Mouse (Mus musculus) stomach, embryonic 15.5 days (tissue): ENCODE data around the gene Hoxb8. TPM values are rescaled to one million over a fixed set of nuclear protein-coding genes. Genes with fewer than 3 reads are reported as not detected.

Experiments used
- ATAC-seq: fragments of 200-750 bp; cut with Nextera tagmentation; 2 replicates; pipeline ENCODE4 v1.8.0; 2017; ENCODE audit warnings: low read depth, moderate number of reproducible peaks, moderate TSS enrichment; ENCODE audit not compliant: insufficient read depth, low FRiP score
- H3K27ac ChIP-seq: fragments of 300-500 bp; sonication (generic); 2 replicates; pipeline ENCODE4 v1.5.1; 2015; ENCODE audit warnings: mild to moderate bottlenecking, inconsistent platforms
- H3K27me3 ChIP-seq: fragments of 300-500 bp; sonication (generic); replicated peaks from 2 replicates; pipeline ENCODE4 v1.6.1; 2015; ENCODE audit warnings: inconsistent platforms
- H3K36me3 ChIP-seq: fragments of 300-500 bp; sonication (generic); 2 replicates; pipeline ENCODE4 v1.6.1; 2015; ENCODE audit warnings: inconsistent platforms
- H3K4me1 ChIP-seq: fragments of 300-500 bp; sonication (generic); 2 replicates; pipeline ENCODE4 v1.6.1; 2015; ENCODE audit warnings: inconsistent platforms
- H3K4me2 ChIP-seq: fragments of 300-500 bp; sonication (generic); 2 replicates; pipeline ENCODE4 v1.6.1; 2015; ENCODE audit warnings: mild to moderate bottlenecking, inconsistent platforms
- H3K4me3 ChIP-seq: fragments of 300-500 bp; sonication (generic); replicated peaks from 2 replicates; pipeline ENCODE4 v1.5.1; 2015; ENCODE audit warnings: inconsistent platforms
- H3K9ac ChIP-seq: fragments of 300-500 bp; sonication (generic); 2 replicates; pipeline ENCODE4 v1.6.1; 2015; ENCODE audit warnings: inconsistent platforms
- H3K9me3 ChIP-seq: fragments of 300-500 bp; sonication (generic); 2 replicates; pipeline ENCODE4 v1.6.1; 2016; ENCODE audit warnings: inconsistent platforms
- WGBS: fragments of 180-500 bp; shearing (Covaris S2); methylation state at CpG from one replicate; pipeline ENCODE4 v1.1.7; 2015; 5-methylcytosine and 5-hydroxymethylcytosine counted together
- polyA plus RNA-seq: library from polyadenylated mRNA; unstranded; fragments of >200 nt; fragmentation: Nextera tagmentation; extraction: Ambion mirVana; gene quantifications from 2 replicates; pipeline ENCODE4 v1.2.1, GENCODE M21; 2015

Hoxb8 gene
- polyA plus RNA-seq, 1 experiment from 2014 or later, result 1.9 TPM

DNA sequence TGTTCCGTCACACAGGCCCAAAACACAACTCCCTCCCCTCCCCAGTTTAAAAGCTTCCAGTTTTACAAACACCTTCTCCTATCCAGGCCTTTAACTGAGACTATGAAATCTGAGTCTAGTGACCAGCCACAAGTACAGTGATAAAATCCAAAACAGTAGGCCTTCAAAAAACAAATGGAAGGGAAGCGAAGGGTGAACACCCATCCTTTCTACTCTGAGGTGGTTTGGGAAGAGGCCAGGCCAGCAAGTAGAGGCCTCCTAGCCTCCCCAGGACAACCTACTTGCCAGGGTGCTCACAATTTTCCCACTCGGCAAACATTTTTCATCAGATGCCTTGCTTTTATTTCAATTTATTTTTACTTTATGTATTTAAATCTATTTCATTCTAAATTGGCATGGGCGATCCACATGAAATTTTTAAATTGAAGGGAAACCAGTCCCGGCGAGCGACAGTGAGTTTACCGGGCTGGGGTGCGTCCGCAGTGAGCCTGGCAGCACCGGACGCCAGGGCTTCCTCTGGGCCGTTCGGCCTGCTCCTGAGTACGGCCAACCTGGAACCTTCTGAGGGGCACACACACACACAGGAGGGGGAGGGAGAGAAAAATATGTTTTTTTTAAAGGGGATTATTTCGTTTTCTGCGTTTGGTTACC is 9.1 kb downstream of the Hoxb8 start:
- no peaks in the 10 kb centered on the region for H3K36me3 ChIP-seq
- H3K4me2 ChIP-seq, result no peak overlapping the region
- 37% methylated on average over 17 of the region's 17 CpGs for WGBS
- no peaks in the 10 kb centered on the region for H3K9me3 ChIP-seq
- no peak overlapping the region for H3K9ac ChIP-seq
- peaks cover 6% of the 10 kb centered on the region for H3K4me1 ChIP-seq
- H3K27me3 ChIP-seq, result peaks cover 80% of the 10 kb centered on the region
- no peak overlapping the region for H3K4me3 ChIP-seq
- no peak for ATAC-seq
- peak overlapping the region; percentile 6; the same call in 1 of the 2 replicates for H3K27ac ChIP-seq

DNA sequence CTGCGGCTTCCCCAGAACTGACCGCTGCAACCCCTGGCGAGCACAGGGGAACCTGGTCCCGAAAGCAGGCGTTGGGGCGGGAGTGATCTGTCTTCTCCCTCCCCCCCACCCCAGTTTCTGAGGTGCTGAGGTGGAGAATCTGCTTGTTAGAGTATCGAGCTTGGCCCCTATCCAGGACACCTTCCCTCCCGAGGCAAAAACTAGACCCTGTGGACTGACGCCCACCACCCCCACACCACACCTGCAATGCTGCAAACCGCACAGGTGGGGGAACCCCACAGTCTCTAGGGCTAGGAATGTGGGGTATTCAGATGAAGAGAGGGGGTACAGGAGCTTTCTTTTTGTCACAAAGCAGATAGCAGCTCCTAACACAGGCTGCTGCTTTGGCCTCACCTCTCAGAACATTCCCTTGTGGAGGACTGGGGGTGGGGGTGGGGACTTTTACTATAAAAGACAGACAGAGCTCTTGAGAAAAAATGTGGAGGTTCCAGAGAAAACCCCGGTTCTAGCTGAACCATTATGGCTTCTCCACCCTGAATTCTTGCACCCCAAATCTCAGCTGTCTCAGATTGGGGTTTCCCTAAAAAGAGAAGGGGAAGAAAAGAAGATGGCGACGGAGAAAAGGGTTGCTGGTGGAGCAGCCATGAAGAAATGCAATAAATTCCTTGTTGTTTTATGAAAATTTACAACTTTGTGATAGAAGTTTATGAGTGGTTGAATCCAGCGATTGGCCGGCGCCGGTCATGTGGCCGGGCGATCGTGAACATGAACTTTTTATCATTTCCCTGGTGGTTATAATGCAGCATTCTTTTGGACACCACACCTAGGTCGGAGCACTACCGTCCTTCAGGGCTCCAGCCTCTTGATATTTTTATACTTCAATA is 10.2 kb downstream of the Hoxb8 start, which contains the start of gene Hoxb6:
Gene Hoxb6 (plus strand): TSS at position 796 of the 884 bp plus-strand sequence.
- no peaks in the 10 kb centered on the region for H3K9me3 ChIP-seq
- H3K4me3 ChIP-seq, result peak within 1 kb of the TSS; percentile 45
- H3K9ac ChIP-seq, result 0 out of 2 replicates have a peak within 1 kb of the TSS, but pooled peaks have one; percentile 12
- 14% methylated on average over 22 of the region's 22 CpGs for WGBS
- peak within 1 kb of the TSS; percentile 51 for H3K4me2 ChIP-seq
- no peak for ATAC-seq
- no peaks in the 10 kb centered on the region for H3K36me3 ChIP-seq
- H3K27ac ChIP-seq, result peak within 1 kb of the TSS; percentile 7
- peaks cover 6% of the 10 kb centered on the region for H3K4me1 ChIP-seq
- H3K27me3 ChIP-seq, result peaks cover 80% of the 10 kb centered on the region

DNA sequence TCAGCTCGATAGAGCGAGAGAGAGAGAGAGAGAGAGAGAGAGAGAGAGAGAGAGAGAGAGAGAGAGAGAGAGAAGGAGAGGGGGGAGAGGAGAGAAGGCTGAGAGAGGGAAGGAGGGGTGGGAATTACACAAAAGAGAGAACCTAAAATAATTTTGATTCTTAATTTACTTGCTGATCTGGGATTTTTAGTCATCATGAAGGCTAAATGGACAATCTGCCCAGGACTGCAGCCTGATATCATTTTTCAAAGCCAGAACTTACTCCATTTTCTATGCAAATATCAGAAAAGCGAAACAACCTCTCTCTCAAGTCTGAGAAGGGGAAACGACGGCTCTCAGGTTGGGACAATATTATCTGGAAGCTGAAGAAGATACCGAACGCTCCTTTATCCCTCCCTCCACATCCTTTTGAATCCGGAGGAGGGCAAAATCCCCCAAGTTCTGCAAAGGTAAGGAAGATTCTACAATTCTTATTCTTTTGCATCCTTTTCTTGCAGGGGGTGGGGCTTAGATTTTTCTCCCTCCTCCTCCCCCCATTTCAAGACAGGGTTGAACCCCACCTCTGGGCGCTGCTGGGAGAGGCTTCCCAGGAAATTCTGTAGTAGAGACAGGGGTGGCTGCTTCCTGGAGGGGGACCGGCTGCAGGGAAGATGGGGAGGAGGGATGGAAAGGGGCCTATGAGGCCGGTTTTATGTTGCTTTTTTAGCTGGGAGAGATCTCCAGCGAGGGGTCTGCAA is 11.0 kb downstream of the Hoxb8 start:
- Histone ChIP-seq H3K27ac (peak overlapping the region; percentile 7), H3K27me3 (peaks cover 80% of the 10 kb centered on the region), H3K4me1 (peaks cover 6% of the 10 kb centered on the region), H3K9me3 (no peaks in the 10 kb centered on the region), H3K36me3 (no peaks in the 10 kb centered on the region), H3K4me3 (peak overlapping the region; percentile 45), H3K9ac (0 out of 2 replicates have a peak overlapping the region, but pooled peaks have one; percentile 12), H3K4me2 (peak overlapping the region; percentile 51)
- ATAC-seq, result no peak
- WGBS, result 19% methylated on average over 12 of the region's 12 CpGs

DNA sequence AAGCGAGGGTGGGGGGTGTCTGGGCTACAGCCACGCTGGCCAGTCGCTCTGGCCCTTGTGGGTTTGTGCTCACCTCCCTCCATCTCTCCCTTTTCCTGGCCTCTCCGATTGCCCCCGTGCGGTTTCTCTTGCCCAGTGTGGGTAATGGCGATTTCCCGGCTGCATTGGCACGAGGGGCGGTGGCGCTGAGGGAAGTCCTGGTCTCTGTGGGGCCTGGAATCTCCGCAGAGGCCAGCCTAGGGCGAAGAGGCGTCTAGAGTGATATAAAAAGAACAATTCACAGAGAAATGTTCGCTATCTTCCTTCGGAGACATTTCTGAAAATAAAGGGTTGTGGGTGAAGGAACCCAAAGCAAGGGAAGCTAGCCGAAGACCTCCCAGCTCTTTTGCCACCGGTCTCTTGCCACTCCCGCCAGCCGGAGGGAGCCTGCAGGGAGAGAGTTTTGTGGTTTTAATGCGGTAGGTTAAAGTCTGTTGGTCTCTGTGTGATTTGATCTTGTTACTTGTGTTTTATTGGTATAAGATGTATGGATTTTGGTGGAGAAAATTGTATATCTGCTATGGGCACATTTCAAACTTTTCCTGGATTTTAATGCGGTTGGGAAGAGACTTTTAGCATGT is 11.7 kb downstream of the Hoxb8 start:
- no peak for ATAC-seq
- H3K4me3 ChIP-seq, result peak overlapping the region; percentile 45
- peak overlapping the region; percentile 51 for H3K4me2 ChIP-seq
- WGBS, result 13% methylated on average over 22 of the region's 22 CpGs
- 0 out of 2 replicates have a peak overlapping the region, but pooled peaks have one; percentile 12 for H3K9ac ChIP-seq
- H3K27ac ChIP-seq, result peak overlapping the region; percentile 7
- peaks cover 78% of the 10 kb centered on the region for H3K27me3 ChIP-seq
- no peaks in the 10 kb centered on the region for H3K36me3 ChIP-seq
- H3K9me3 ChIP-seq, result no peaks in the 10 kb centered on the region
- peaks cover 6% of the 10 kb centered on the region for H3K4me1 ChIP-seq

DNA sequence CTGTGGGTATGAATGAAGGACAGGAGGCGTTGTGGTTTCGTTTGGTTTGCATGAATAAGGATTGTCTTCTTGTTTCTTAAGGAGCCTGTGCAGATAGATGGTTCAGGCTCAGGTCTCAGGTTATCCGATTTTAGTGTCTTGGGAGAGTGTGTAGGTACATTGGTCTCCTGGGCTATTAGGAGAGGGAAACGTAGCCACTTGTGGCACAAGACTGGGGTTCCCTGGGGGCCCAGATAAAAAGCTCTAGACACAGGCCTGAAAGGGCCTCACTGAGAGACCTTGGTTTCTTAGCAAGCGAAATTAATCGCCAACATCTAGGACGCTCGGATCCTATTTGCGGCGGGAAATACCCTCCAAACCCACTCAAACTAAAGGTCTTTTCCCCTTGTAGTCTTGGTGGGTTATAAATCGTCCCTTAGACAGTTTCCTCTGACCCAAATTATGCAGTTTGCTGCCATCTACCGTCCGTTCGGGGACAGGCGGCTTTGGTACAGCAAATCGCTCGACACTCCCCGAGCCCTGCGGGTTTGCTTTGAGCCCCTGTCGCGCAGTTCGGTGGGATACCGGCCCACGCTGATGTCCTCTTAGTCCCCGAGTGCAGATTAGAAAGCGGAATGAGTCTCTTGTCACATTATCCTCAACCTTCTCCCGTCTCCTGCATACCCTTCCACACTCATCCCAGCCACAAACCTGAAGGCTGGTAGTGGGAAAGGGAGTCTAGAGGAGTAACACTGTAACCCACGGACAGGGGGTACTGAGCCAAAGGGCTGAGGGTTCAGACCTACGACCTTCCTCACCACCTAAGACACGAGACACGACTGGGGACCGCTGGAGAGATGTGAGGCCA is 12.8 kb downstream of the Hoxb8 start:
- Histone ChIP-seq H3K27me3 (peaks cover 80% of the 10 kb centered on the region), H3K4me3 (peak overlapping the region; percentile 45), H3K4me1 (peaks cover 6% of the 10 kb centered on the region), H3K9ac (no peak overlapping the region), H3K4me2 (peak overlapping the region; percentile 51), H3K9me3 (no peaks in the 10 kb centered on the region), H3K27ac (no peak overlapping the region), H3K36me3 (no peaks in the 10 kb centered on the region)
- no peak for ATAC-seq
- WGBS, result 2% methylated on average over 32 of the region's 32 CpGs

DNA sequence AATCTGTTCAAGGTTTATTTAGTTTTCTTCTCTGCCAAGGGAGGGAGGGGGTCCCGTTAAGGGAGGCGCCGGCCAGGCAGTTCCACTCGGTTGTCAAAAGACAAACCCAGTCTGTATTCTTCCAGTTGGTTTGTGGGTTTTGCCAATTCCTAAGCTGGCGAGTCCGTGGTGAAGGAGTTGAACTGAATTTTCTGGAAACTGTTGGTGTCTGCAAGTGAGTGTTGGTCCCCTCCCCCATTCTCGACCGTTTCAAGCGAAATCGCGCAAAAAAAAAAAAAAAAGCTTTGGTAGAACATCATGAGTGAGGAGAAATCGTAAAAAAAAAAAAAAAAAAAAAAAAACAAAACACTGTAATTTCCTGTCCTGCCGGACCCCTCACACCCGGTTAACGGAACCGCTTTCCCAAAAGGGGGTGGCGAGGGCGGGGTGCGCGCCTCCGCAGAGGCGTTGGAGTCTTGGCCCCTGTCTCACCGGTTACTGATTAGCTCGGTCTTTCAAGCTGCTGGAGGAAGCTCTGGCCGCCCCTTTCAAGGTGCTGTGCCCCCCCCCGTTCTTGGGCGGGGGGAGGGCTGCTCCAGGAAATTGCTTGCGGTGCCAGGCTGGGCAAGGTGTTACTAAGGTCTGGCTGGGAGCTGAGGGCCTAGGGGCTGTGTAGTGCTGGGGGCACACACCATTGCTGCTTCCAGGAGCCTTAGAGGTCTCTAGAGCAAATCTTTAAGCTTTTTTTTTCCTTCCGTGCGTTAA is 13.6 kb downstream of the Hoxb8 start:
- Histone ChIP-seq H3K4me2 (peak overlapping the region; percentile 51), H3K27me3 (peaks cover 80% of the 10 kb centered on the region), H3K27ac (peak overlapping the region; percentile 31; the same call in 1 of the 2 replicates), H3K4me1 (peaks cover 9% of the 10 kb centered on the region), H3K36me3 (no peaks in the 10 kb centered on the region), H3K9me3 (no peaks in the 10 kb centered on the region), H3K4me3 (peak overlapping the region; percentile 45), H3K9ac (no peak overlapping the region; the same call in 1 of the 2 replicates)
- WGBS, result 2% methylated on average over 30 of the region's 30 CpGs
- no peak for ATAC-seq

DNA sequence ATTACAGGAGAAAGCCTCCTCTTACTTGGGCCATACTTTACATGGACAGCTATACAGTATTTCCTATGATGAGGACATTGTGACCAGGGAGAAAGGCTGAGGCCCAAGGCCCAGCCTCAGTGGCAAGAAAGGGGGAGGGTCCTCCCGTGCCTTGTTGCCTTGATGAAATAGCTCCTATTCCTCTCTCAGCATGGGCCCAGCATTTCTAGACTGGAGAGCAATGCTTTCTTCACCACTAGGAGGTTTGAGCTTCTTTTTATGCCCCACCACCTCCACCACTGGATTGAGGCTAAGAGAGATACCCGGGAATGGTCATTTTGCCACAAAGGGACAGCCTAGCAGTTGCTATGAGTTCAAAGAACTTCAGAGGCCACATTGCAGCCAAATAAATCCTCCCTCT is 15.3 kb downstream of the Hoxb8 start:
- ATAC-seq, result no peak
- 41% methylated on average over 2 of the region's 2 CpGs for WGBS
- Histone ChIP-seq H3K4me3 (no peak overlapping the region), H3K9me3 (no peaks in the 10 kb centered on the region), H3K36me3 (no peaks in the 10 kb centered on the region), H3K4me2 (peak overlapping the region; percentile 8; the same call in 1 of the 2 replicates), H3K27me3 (peaks cover 79% of the 10 kb centered on the region), H3K9ac (no peak overlapping the region), H3K27ac (peak overlapping the region; percentile 44; the same call in 1 of the 2 replicates), H3K4me1 (peaks cover 16% of the 10 kb centered on the region)

DNA sequence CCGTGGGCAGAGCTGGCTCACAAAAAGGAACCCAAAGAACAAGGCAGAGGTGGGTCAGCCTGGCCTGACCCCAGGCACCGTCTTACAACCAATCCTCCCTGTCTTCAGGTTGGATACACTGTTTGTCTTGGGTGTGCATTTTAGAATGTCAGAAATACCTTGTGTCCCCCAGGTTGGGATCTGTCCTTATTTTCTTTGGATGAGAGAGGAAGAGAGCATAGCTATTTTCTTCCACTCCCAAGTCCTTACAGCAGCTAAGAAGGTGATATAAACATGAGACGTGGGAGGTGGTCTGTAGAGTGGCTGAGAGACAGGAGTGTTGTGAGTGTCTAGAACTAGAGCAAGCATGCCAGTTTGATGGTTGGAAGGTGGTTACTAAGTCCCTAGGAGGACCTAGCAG is 15.7 kb downstream of the Hoxb8 start:
- H3K4me1 ChIP-seq, result peaks cover 16% of the 10 kb centered on the region
- no peak overlapping the region for H3K4me3 ChIP-seq
- H3K9ac ChIP-seq, result no peak overlapping the region
- H3K27ac ChIP-seq, result peak overlapping the region; percentile 44; the same call in 1 of the 2 replicates
- peaks cover 79% of the 10 kb centered on the region for H3K27me3 ChIP-seq
- peak overlapping the region; percentile 8; the same call in 1 of the 2 replicates for H3K4me2 ChIP-seq
- no peaks in the 10 kb centered on the region for H3K9me3 ChIP-seq
- WGBS, result 23% methylated on average over 3 of the region's 3 CpGs
- no peak for ATAC-seq
- H3K36me3 ChIP-seq, result no peaks in the 10 kb centered on the region

DNA sequence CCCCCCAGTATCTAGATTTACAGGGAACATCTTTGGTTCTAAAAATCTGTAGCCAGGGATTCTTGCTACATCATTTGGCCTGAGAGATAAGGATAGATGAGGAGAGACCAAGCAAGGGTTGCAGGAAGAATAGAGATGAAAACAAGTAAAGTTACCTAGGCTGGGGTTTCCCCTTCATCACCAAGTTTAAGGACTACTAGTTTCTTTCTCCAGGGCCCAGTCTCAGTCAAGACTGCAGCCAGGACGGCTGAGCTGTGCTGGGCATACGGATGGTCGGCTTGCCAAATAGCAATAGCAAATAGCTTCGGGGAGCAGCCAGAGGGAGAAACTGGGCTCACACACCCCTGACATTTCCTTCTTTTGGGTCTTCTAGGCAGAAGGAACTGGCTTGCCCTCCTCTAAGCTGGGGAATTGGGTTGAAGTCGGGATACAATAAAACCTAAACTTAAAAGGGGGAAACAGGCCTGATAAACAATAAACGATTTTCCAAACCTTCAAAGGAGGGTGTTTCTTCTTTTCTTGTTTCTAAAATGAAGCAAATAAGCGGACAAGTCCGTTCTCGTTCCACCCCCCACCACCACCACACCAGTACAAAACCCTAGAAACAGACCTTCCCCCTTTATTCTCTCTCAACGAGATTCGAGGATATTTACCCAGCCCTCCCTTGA is 16.4 kb downstream of the Hoxb8 start:
- WGBS, result 28% methylated on average over 11 of the region's 11 CpGs
- Histone ChIP-seq H3K27ac (no peak overlapping the region), H3K4me2 (peak overlapping the region; percentile 67; the same call in 1 of the 2 replicates), H3K9me3 (no peaks in the 10 kb centered on the region), H3K4me1 (peaks cover 16% of the 10 kb centered on the region), H3K9ac (no peak overlapping the region), H3K27me3 (peaks cover 73% of the 10 kb centered on the region), H3K36me3 (no peaks in the 10 kb centered on the region), H3K4me3 (no peak overlapping the region; the same call in 1 of the 2 replicates)
- ATAC-seq, result no peak
